Mouse (Mus musculus): ENCODE data around the gene 4933430I17Rik. TPM values are rescaled to one million over a fixed set of nuclear protein-coding genes. Genes with fewer than 3 reads are reported as not detected.

Gene 4933430I17Rik
- total and polyA plus RNA-seq, 3 experiments: 0.30 to 1.8 (median 0.52) TPM

- no peaks in the 10 kb centered on the region for H3K9me3 ChIP-seq (replicated peaks; ENCODE audit: low read length)
- H3K9ac ChIP-seq (ENCODE audit: insufficient read depth, low read depth): no peak overlapping the region
- no peak overlapping the region for H3K4me3 ChIP-seq (replicated peaks in 1 of 3; ENCODE audit: low read depth in 2 of 3, low read length in 2 of 3, poor library complexity in 1 of 3)
- peaks cover 40% of the 10 kb centered on the region for H3K27me3 ChIP-seq (replicated peaks)
- H3K36me3 ChIP-seq (replicated peaks in 1 of 2; ENCODE audit: control insufficient read depth in 1 of 2, insufficient read depth in 1 of 2, low read length in 1 of 2): peaks cover 4 to 12% of the 10 kb centered on the region in 2 experiments
- H3K4me2 ChIP-seq (ENCODE audit: insufficient read depth, low read depth, poor library complexity, severe bottlenecking): no peak overlapping the region
- H3K4me1 ChIP-seq (ENCODE audit: control insufficient read depth in 1 of 2, insufficient read depth in 2 of 2): peaks cover 10 to 25% of the 10 kb centered on the region in 2 experiments
- no peak for TF ChIP-seq MYC (IDR thresholded peaks at IDR 0.05; ENCODE audit: low read depth, low read length)
- TF ChIP-seq POLR2A (IDR thresholded peaks at IDR 0.05; ENCODE audit: low read depth, low read length): no peak
- TF ChIP-seq IRF4 (IDR thresholded peaks at IDR 0.05; ENCODE audit: low read depth, low read length): no peak
- no peak for TF ChIP-seq CTCF (conservative IDR thresholded peaks at IDR 0.05 in 1 of 2, IDR thresholded peaks at IDR 0.05 in 1 of 2; ENCODE audit: low read depth in 2 of 2, low read length in 2 of 2)
- TF ChIP-seq CHD1 (IDR thresholded peaks at IDR 0.05; ENCODE audit: low read depth, low read length): no peak
- in situ Hi-C loops (cut with MboI; ENCODE audit: low pct_ligation_motif_present, low pct_unique_long_range_greater_than_20kb, low sequenced_read_pairs): no loop called here
- dilution Hi-C loops (cut with MboI; ENCODE audit: extremely low pct_ligation_motif_present, extremely low pct_unique_long_range_greater_than_20kb, low sequenced_read_pairs): no loop called here
- no peak for DNase-seq (ENCODE audit: extremely low read depth)
- no peak overlapping the region for H3K27ac ChIP-seq (ENCODE audit: insufficient read depth, low read depth)
- peaks cover 5% of the 10 kb centered on the region for H3K79me2 ChIP-seq (replicated peaks; ENCODE audit: control insufficient read depth, extremely low read depth, insufficient read depth, poor library complexity, severe bottlenecking)
Measured at GRCm38 (mm10) chr4:62527655-62528054, 2.5 kb downstream of the 4933430I17Rik start.

- H3K4me1 ChIP-seq (ENCODE audit: control insufficient read depth in 1 of 2, insufficient read depth in 2 of 2): no peaks in the 10 kb centered on the region; a peak in 1 of 4 replicates
- H3K27me3 ChIP-seq (replicated peaks): peaks cover 28% of the 10 kb centered on the region
- in situ Hi-C loops (cut with MboI; ENCODE audit: low pct_ligation_motif_present, low pct_unique_long_range_greater_than_20kb, low sequenced_read_pairs) (no loop called here), dilution Hi-C loops (cut with MboI; ENCODE audit: extremely low pct_ligation_motif_present, extremely low pct_unique_long_range_greater_than_20kb, low sequenced_read_pairs) (no loop called here)
- no peaks in the 10 kb centered on the region for H3K36me3 ChIP-seq (replicated peaks in 1 of 2; ENCODE audit: control insufficient read depth in 1 of 2, insufficient read depth in 1 of 2, low read length in 1 of 2)
- H3K9ac ChIP-seq (ENCODE audit: insufficient read depth, low read depth): no peak overlapping the region
- no peak overlapping the region for H3K4me2 ChIP-seq (ENCODE audit: insufficient read depth, low read depth, poor library complexity, severe bottlenecking)
- H3K9me3 ChIP-seq (replicated peaks; ENCODE audit: low read length): no peaks in the 10 kb centered on the region
- DNase-seq (ENCODE audit: extremely low read depth): no peak
- TF ChIP-seq ZKSCAN1 (IDR thresholded peaks at IDR 0.05; ENCODE audit: borderline replicate concordance, low read depth, low read length) (no peak), MXI1 (IDR thresholded peaks at IDR 0.05; ENCODE audit: low read depth, low read length) (no peak)
- no peak overlapping the region for H3K4me3 ChIP-seq (replicated peaks in 1 of 3; ENCODE audit: low read depth in 2 of 3, low read length in 2 of 3, poor library complexity in 1 of 3)
- no peaks in the 10 kb centered on the region for H3K79me2 ChIP-seq (replicated peaks; ENCODE audit: control insufficient read depth, extremely low read depth, insufficient read depth, poor library complexity, severe bottlenecking)
- H3K27ac ChIP-seq (ENCODE audit: insufficient read depth, low read depth): no peak overlapping the region
Measured at GRCm38 (mm10) chr4:62533729-62534128, 8.6 kb downstream of the 4933430I17Rik start.

GRCm38 (mm10) chr4:62541802-62542201 lies 16.6 kb downstream of the 4933430I17Rik start:
- no peaks in the 10 kb centered on the region for H3K27me3 ChIP-seq (replicated peaks)
- in situ Hi-C loops (cut with MboI; ENCODE audit: low pct_ligation_motif_present, low pct_unique_long_range_greater_than_20kb, low sequenced_read_pairs) (no loop called here), dilution Hi-C loops (cut with MboI; ENCODE audit: extremely low pct_ligation_motif_present, extremely low pct_unique_long_range_greater_than_20kb, low sequenced_read_pairs) (no loop called here)
- H3K9me3 ChIP-seq (replicated peaks; ENCODE audit: low read length): no peaks in the 10 kb centered on the region
- no peak for DNase-seq (ENCODE audit: extremely low read depth)
- H3K36me3 ChIP-seq (replicated peaks in 1 of 2; ENCODE audit: control insufficient read depth in 1 of 2, insufficient read depth in 1 of 2, low read length in 1 of 2): no peaks in the 10 kb centered on the region
- TF ChIP-seq USF2 (conservative IDR thresholded peaks at IDR 0.05; ENCODE audit: low read depth, low read length) (no peak), JUN (IDR thresholded peaks at IDR 0.05; ENCODE audit: insufficient read depth, low read depth, low read length) (no peak), MAX (IDR thresholded peaks at IDR 0.05; ENCODE audit: low read length) (no peak), BHLHE40 (IDR thresholded peaks at IDR 0.05; ENCODE audit: low read depth, low read length) (no peak), RAD21 (IDR thresholded peaks at IDR 0.05; ENCODE audit: low read depth, low read length) (no peak), ZMIZ1 (IDR thresholded peaks at IDR 0.05; ENCODE audit: low read depth, low read length) (no peak), CHD2 (IDR thresholded peaks at IDR 0.05; ENCODE audit: low read length) (no peak), ZNF384 (IDR thresholded peaks at IDR 0.05; ENCODE audit: low read depth, low read length) (no peak), UBTF (IDR thresholded peaks at IDR 0.05; ENCODE audit: low read depth, low read length) (no peak), TCF12 (IDR thresholded peaks at IDR 0.05; ENCODE audit: low read depth, low read length) (no peak), GABPA (IDR thresholded peaks at IDR 0.05; ENCODE audit: insufficient replicate concordance, low read depth, low read length) (no peak), NRF1 (IDR thresholded peaks at IDR 0.05; ENCODE audit: low read depth, low read length) (no peak), HCFC1 (IDR thresholded peaks at IDR 0.05; ENCODE audit: low read depth, low read length) (no peak), ZC3H11A (IDR thresholded peaks at IDR 0.05; ENCODE audit: low read depth, low read length) (no peak), MYC (IDR thresholded peaks at IDR 0.05; ENCODE audit: low read depth, low read length) (no peak)
- H3K4me3 ChIP-seq (replicated peaks in 1 of 3; ENCODE audit: low read depth in 2 of 3, low read length in 2 of 3, poor library complexity in 1 of 3): no peak overlapping the region
- H3K27ac ChIP-seq (ENCODE audit: insufficient read depth, low read depth): no peak overlapping the region
- no peak overlapping the region for H3K4me2 ChIP-seq (ENCODE audit: insufficient read depth, low read depth, poor library complexity, severe bottlenecking)
- H3K79me2 ChIP-seq (replicated peaks; ENCODE audit: control insufficient read depth, extremely low read depth, insufficient read depth, poor library complexity, severe bottlenecking): no peaks in the 10 kb centered on the region
- peaks cover 0 to 13% of the 10 kb centered on the region in 2 experiments; a peak in 3 of 4 replicates for H3K4me1 ChIP-seq (ENCODE audit: control insufficient read depth in 1 of 2, insufficient read depth in 2 of 2)
- H3K9ac ChIP-seq (ENCODE audit: insufficient read depth, low read depth): no peak overlapping the region
